Mouse (Mus musculus): ENCODE measurements around the gene Gm42906.

Gene Gm42906

DNA sequence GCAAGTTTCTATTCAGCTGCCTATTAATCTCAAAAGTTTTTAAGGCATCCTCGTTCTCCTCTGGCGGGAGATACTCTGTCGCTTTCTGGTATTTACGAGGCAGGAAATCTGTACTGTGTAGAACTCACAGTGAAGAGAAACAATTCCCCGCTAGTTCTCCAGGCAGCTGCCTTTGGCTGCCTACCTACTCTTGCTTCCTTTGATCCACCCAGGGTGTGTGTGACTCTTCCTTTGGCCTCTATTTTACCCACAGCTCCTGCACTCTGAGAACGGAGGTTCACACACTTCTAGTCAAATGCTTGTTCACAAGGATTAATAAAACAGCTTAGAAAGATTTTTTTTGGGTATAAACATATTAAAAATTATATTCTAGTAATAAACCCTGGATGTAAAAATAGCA lies 338.8 kb downstream of the Gm42906 start:
- no peak for ATAC-seq (ENCODE audit: insufficient number of reproducible peaks, low FRiP score, low TSS enrichment)

GRCm38 (mm10) chr5:151086425-151087202 lies 341.3 kb downstream of the Gm42906 start:
- ATAC-seq (ENCODE audit: insufficient number of reproducible peaks, low FRiP score, low TSS enrichment), result no peak

GRCm38 (mm10) chr5:151085749-151086148 lies 342.2 kb downstream of the Gm42906 start:
- no peak for ATAC-seq (ENCODE audit: insufficient number of reproducible peaks, low FRiP score, low TSS enrichment)

DNA sequence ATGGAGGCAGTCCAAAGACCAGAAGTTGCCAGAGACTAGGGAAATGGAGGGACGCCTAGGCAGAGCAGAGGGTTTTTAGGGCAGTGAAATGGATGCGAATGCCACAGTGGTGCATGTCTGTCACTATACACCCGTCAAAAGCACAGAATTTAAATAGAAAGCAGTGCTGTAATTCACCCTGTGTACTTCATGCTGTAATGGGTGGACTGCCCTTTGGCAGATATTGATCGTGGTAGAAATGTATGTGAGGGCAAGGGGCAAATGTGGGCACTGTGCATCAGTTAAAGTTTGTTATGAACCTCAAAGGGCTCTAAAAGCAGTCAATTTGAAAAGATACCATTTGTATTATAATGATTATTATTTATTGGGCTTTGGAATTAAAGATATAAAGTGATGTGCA lies 347.7 kb downstream of the Gm42906 start:
- ATAC-seq (ENCODE audit: insufficient number of reproducible peaks, low FRiP score, low TSS enrichment), result no peak

DNA sequence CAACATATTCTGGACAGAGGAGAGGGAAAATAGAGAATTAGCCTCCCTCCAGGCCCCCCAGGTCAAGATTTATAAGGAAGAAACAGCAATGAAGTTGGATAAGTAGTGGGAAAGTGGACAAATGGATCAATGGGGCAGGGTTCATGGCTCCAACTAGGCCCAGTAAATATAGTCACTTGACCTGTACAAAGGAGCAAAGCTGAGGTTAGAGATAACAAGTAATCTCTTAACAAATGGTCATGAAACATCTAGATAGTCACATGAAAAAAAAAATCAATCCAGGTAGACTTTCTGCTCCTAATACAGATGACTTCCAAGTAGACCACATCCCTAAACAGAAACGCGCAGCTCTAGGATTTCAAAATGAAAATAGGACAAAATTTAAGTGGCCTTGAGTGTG lies 350.0 kb downstream of the Gm42906 start:
- ATAC-seq (ENCODE audit: insufficient number of reproducible peaks, low FRiP score, low TSS enrichment), result no peak

GRCm38 (mm10) chr5:151076917-151077316 lies 351.0 kb downstream of the Gm42906 start:
- no peak for ATAC-seq (ENCODE audit: insufficient number of reproducible peaks, low FRiP score, low TSS enrichment)

GRCm38 (mm10) chr5:151074282-151074681 lies 353.7 kb downstream of the Gm42906 start:
- no peak for ATAC-seq (ENCODE audit: insufficient number of reproducible peaks, low FRiP score, low TSS enrichment)

GRCm38 (mm10) chr5:151071430-151071829 lies 356.5 kb downstream of the Gm42906 start:
- ATAC-seq (ENCODE audit: insufficient number of reproducible peaks, low FRiP score, low TSS enrichment), result no peak

- ATAC-seq (ENCODE audit: insufficient number of reproducible peaks, low FRiP score, low TSS enrichment), result no peak
Measured at GRCm38 (mm10) chr5:151070896-151071295, 357.1 kb downstream of the Gm42906 start.

- ATAC-seq (ENCODE audit: insufficient number of reproducible peaks, low FRiP score, low TSS enrichment), result no peak
Measured at GRCm38 (mm10) chr5:151069569-151069968, 358.4 kb downstream of the Gm42906 start.

- ATAC-seq (ENCODE audit: insufficient number of reproducible peaks, low FRiP score, low TSS enrichment), result no peak
Measured at GRCm38 (mm10) chr5:151066016-151066415, 361.9 kb downstream of the Gm42906 start.

- no peak for ATAC-seq (ENCODE audit: insufficient number of reproducible peaks, low FRiP score, low TSS enrichment)
Measured at GRCm38 (mm10) chr5:151065228-151065627, 362.7 kb downstream of the Gm42906 start.

- ATAC-seq (ENCODE audit: insufficient number of reproducible peaks, low FRiP score, low TSS enrichment), result no peak
Measured at GRCm38 (mm10) chr5:151061942-151062341, 366.0 kb downstream of the Gm42906 start.

DNA sequence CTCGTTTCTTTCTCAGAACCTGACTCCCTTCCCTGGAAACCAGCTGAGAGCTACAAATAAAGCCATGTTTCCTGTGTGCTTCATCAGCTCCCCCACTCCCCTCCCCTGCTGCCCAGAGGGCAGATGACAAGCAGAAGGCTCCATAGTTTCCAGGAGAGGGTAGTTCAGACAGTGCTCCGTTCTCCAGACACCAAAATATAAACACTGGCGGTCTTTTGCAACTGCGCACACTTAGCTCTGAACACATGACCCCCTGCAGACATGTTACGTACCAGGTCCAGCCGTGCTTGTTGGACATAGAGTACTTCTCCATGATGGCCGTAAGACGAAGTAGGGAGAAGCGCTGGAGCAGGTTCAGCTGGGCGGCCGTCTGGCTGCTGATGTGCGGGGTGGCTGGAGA lies 367.5 kb downstream of the Gm42906 start:
- no peak for ATAC-seq (ENCODE audit: insufficient number of reproducible peaks, low FRiP score, low TSS enrichment)

DNA sequence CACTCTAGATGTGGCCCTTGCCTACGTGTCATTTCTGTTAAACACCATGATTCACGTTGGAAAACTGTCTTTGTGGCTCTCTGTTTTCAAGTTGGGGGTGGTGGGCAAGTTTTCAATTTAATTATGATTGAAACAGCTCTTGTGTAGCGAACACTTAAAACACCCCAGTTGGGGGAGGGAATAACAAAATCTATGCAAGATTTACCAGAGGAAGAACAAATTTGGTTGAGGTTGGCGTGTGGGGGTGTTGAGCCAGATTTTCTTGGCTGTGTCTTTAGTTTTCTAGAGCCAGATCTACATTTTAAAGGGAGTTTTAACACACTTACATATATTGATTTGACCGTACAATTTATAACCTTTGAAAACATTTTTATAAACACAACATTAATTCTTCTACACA lies 368.2 kb downstream of the Gm42906 start:
- no peak for ATAC-seq (ENCODE audit: insufficient number of reproducible peaks, low FRiP score, low TSS enrichment)

DNA sequence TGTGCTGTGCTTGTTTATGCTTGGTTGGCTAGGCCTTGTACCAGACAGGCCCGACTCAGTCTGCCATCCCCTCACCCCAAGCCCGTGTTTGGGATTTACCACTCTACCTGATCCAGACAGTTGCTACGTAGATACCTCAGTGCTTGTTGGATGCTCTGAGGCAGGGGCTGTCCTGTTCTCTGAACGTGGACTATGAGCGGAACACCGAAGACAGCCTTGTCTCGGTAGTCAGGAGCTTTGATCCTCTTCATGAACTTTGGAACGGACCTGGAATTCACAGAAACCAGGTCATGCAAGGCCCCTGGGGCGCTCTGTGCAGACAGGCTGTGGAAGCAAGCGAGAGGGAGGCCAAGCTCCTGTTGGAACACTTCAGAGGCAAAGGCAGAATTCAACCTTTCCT lies 368.6 kb downstream of the Gm42906 start:
- ATAC-seq (ENCODE audit: insufficient number of reproducible peaks, low FRiP score, low TSS enrichment), result no peak

GRCm38 (mm10) chr5:151057716-151058115 lies 370.2 kb downstream of the Gm42906 start:
- no peak for ATAC-seq (ENCODE audit: insufficient number of reproducible peaks, low FRiP score, low TSS enrichment)

DNA sequence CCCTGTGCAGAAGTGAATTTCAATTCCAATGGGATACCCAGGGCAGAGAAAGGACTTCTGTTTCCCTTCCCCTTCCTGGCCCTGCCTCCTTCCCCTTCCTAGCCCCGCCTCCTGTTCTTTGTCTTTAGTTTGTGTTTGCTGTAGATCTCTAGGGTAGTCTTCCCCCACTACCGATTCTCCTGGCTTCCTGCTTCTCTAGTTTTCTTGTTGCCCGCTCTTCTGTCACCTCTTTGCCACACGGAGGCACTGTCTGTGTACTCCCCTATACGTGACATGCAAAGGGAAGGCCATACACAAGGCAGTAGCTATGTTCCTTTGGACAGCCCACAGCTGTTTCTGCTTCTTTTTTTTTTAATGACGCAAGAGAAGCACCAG lies 371.1 kb downstream of the Gm42906 start:
- no peak for ATAC-seq (ENCODE audit: insufficient number of reproducible peaks, low FRiP score, low TSS enrichment)

GRCm38 (mm10) chr5:151056255-151056919 lies 371.6 kb downstream of the Gm42906 start:
- ATAC-seq (ENCODE audit: insufficient number of reproducible peaks, low FRiP score, low TSS enrichment), result no peak

GRCm38 (mm10) chr5:151055426-151056090 lies 372.4 kb downstream of the Gm42906 start:
- ATAC-seq (ENCODE audit: insufficient number of reproducible peaks, low FRiP score, low TSS enrichment), result no peak

- no peak for ATAC-seq (ENCODE audit: insufficient number of reproducible peaks, low FRiP score, low TSS enrichment)
Measured at GRCm38 (mm10) chr5:151054743-151055114, 373.2 kb downstream of the Gm42906 start.

Measured in cerebellum, adult (tissue).